Mouse (Mus musculus) CH12.LX (cell line): ENCODE data around the gene Tmem117.

Experiments used
- CTCF ChIP-seq, 2 experiments: IDR thresholded peaks in 1 of 2; conservative IDR thresholded peaks in 1 of 2; 2 replicates each; pipeline ENCODE4 v1.5.1; 2011 to 2012; ENCODE audit warnings: low read depth in 2 of 2, low read length in 2 of 2, improper control_type of control experiment in 1 of 2, inconsistent platforms in 1 of 2, mild to moderate bottlenecking in 1 of 2, moderate library complexity in 1 of 2
- EP300 ChIP-seq: IDR thresholded peaks from 2 replicates; pipeline ENCODE4 v1.6.1; 2011; ENCODE audit warnings: low read length, improper control_type of control experiment
- HCFC1 ChIP-seq: IDR thresholded peaks from 2 replicates; pipeline ENCODE4 v1.6.1; 2012; ENCODE audit warnings: low read depth, mild to moderate bottlenecking, inconsistent platforms, low read length, improper control_type of control experiment
- KAT2A ChIP-seq: IDR thresholded peaks from 2 replicates; pipeline ENCODE4 v1.6.1; 2012; ENCODE audit warnings: low read length, improper control_type of control experiment, inconsistent platforms; ENCODE audit not compliant: insufficient replicate concordance
- MAX ChIP-seq: IDR thresholded peaks from 2 replicates; pipeline ENCODE4 v1.6.1; 2011; ENCODE audit warnings: low read length, improper control_type of control experiment
- MXI1 ChIP-seq: IDR thresholded peaks from 2 replicates; pipeline ENCODE4 v1.6.1; 2011; ENCODE audit warnings: mild to moderate bottlenecking, low read depth, low read length, improper control_type of control experiment
- NRF1 ChIP-seq: IDR thresholded peaks from 2 replicates; pipeline ENCODE4 v1.6.1; 2014; ENCODE audit warnings: low read depth, mild to moderate bottlenecking, inconsistent platforms, low read length, improper control_type of control experiment, moderate library complexity
- POLR2A ChIP-seq: IDR thresholded peaks from 2 replicates; pipeline ENCODE4 v1.6.1; 2011; ENCODE audit warnings: low read depth, mild to moderate bottlenecking, improper control_type of control experiment, low read length
- TCF12 ChIP-seq: IDR thresholded peaks from 2 replicates; pipeline ENCODE4 v1.6.1; 2014; ENCODE audit warnings: low read depth, mild to moderate bottlenecking, inconsistent platforms, low read length, improper control_type of control experiment
- USF2 ChIP-seq: conservative IDR thresholded peaks from 2 replicates; pipeline ENCODE4 v1.6.1; 2011; ENCODE audit warnings: low read depth, low read length, improper control_type of control experiment
- ZC3H11A ChIP-seq: IDR thresholded peaks from 2 replicates; pipeline ENCODE4 v1.6.1; 2012; ENCODE audit warnings: low read depth, mild to moderate bottlenecking, inconsistent platforms, low read length, improper control_type of control experiment

DNA sequence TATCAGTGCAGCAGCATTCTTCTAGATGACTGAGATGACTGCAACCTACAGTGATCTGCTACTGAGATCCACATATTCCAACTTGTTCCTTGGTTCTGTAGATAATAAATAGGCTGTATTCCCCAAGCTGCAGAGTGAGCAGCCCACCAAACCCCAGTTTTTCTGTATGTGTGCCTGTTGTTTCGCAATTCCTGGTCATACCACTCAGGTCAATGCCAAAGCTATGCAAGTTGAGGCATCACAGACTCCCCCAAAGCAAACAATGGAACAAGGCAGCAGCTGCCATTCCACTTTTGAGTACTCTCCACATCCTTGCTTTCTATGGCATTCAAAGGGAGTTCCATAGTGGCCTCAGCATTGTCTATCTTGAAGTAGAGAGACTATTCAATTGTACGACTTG is 516.1 kb downstream of the Tmem117 start:
- no peak for TF ChIP-seq POLR2A
- no peak for TF ChIP-seq CTCF (conservative IDR thresholded peaks at IDR 0.05 in 1 of 2, IDR thresholded peaks at IDR 0.05 in 1 of 2; ENCODE audit: low read depth in 2 of 2, low read length in 2 of 2)
- no peak for TF ChIP-seq HCFC1
- TF ChIP-seq ZC3H11A = no peak
- TF ChIP-seq USF2 = no peak
- no peak for TF ChIP-seq NRF1
- no peak for TF ChIP-seq EP300
- TF ChIP-seq TCF12 = no peak
- no peak for TF ChIP-seq MAX
- TF ChIP-seq MXI1 = no peak
- no peak for TF ChIP-seq KAT2A
